Mouse (Mus musculus): ENCODE data around the gene Hist1h2ba.

DNA sequence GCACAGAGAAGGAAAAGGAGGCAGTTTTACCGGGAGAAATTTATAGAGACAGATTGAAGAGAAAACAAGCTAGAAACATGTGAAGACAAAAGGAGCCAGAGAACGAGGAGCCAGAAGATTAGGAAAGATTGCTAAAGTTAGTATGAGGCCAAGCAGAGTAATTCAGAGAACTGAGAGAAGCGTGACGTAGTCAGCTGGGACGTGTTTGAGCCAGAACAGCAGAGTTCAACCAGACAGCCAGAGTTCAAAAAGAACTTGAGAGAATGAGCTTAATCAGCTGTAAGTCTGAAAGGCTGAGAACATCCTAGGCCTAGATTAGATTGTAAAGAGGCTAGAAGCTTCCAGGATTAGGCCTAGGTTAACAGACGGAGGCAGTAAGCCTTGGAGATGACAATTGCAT is 6.3 kb upstream of the Hist1h2ba start:
- no peak for TF ChIP-seq POLR2A (IDR thresholded peaks at IDR 0.05; ENCODE audit: insufficient read depth, low read length)
- no peak for TF ChIP-seq CTCF (IDR thresholded peaks at IDR 0.05; ENCODE audit: low read depth, low read length)
- TF ChIP-seq EP300 (IDR thresholded peaks at IDR 0.05; ENCODE audit: insufficient read depth, low read depth, low read length): no peak

All from ES-Bruce4 (cell line).